Mouse (Mus musculus) C2C12 (cell line): ENCODE results near the gene Arnt2.

Source experiments
- CEBPB ChIP-seq: IDR thresholded peaks from one replicate; pipeline ENCODE4 v1.6.1; 2011; ENCODE audit warnings: low read depth, mild to moderate bottlenecking, control low read depth, moderate library complexity
- CTCF ChIP-seq: IDR thresholded peaks from one replicate; pipeline ENCODE4 v1.5.1; 2011; ENCODE audit not compliant: control insufficient read depth, insufficient read depth, insufficient read length
- MAX ChIP-seq: IDR thresholded peaks from one replicate; pipeline ENCODE4 v1.6.1; 2011; ENCODE audit warnings: mild to moderate bottlenecking, control low read depth

- TF ChIP-seq CTCF (no peak), MAX (no peak), CEBPB (no peak)
These were observed 206.0 kb downstream of the Arnt2 start for GRCm38 (mm10) chr7:84203981-84204380.
